Mouse (Mus musculus) CH12.LX (cell line): ENCODE measurements at regions not wholly inside any gene's neighbourhood (a gene's known extent, or its start where the extent isn't known, plus 50 kb on each side); places are given as distances from the start of the nearest gene placed in this dataset.

ENCODE experiments used
- DNase-seq: peaks from one replicate; pipeline ENCODE4 v3.0.0-alpha.2; 2013; ENCODE audit errors: extremely low read depth
- H3K27ac ChIP-seq: 2 replicates; pipeline ENCODE4 v1.5.1; 2012; ENCODE audit warnings: low read depth, mild to moderate bottlenecking, control low read depth, moderate library complexity; ENCODE audit not compliant: insufficient read depth
- H3K27me3 ChIP-seq: replicated peaks from 2 replicates; pipeline ENCODE3; 2012; ENCODE audit warnings: inconsistent platforms
- H3K36me3 ChIP-seq, 2 experiments: replicated peaks in 1 of 2; 2 replicates each; pipeline versions ENCODE3 to v1.6.1; 2012; ENCODE audit warnings: inconsistent platforms in 1 of 2, low read length in 1 of 2, mild to moderate bottlenecking in 1 of 2, mixed read lengths in 1 of 2, moderate library complexity in 1 of 2; ENCODE audit not compliant: control insufficient read depth in 1 of 2, insufficient read depth in 1 of 2
- H3K4me1 ChIP-seq, 2 experiments: 2 replicates each; pipeline ENCODE4 v1.6.1; 2012; ENCODE audit warnings: inconsistent platforms in 1 of 2, moderate library complexity in 1 of 2; ENCODE audit not compliant: insufficient read depth in 2 of 2, control insufficient read depth in 1 of 2
- H3K4me2 ChIP-seq: 2 replicates; pipeline ENCODE4 v1.6.1; 2012; ENCODE audit warnings: low read depth, mild to moderate bottlenecking, control low read depth; ENCODE audit not compliant: poor library complexity, insufficient read depth, severe bottlenecking
- H3K4me3 ChIP-seq, 3 experiments: fragments of 150-350 bp in 1 of 3; sonication (generic) in 1 of 3; replicated peaks in 1 of 3; 2 replicates each; pipeline versions ENCODE3 to v1.5.1; 2011 to 2012; ENCODE audit warnings: low read depth in 2 of 3, low read length in 2 of 3, mild to moderate bottlenecking in 2 of 3, moderate library complexity in 2 of 3, control low read depth in 1 of 3, improper control_type of control experiment in 1 of 3, inconsistent platforms in 1 of 3, mixed read lengths in 1 of 3; ENCODE audit not compliant: poor library complexity in 1 of 3
- H3K79me2 ChIP-seq: replicated peaks from 2 replicates; pipeline ENCODE4 v1.6.1; 2012; ENCODE audit warnings: mild to moderate bottlenecking, moderate library complexity; ENCODE audit not compliant: control insufficient read depth, poor library complexity, insufficient read depth, severe bottlenecking; ENCODE audit errors: extremely low read depth
- H3K9ac ChIP-seq: 2 replicates; pipeline ENCODE4 v1.6.1; 2012; ENCODE audit warnings: low read depth, mild to moderate bottlenecking, control low read depth, moderate library complexity; ENCODE audit not compliant: insufficient read depth
- H3K9me3 ChIP-seq: replicated peaks from 2 replicates; pipeline ENCODE3; 2012; ENCODE audit warnings: low read length, inconsistent platforms, mixed read lengths
- CHD1 ChIP-seq: IDR thresholded peaks from 2 replicates; pipeline ENCODE4 v1.6.1; 2012; ENCODE audit warnings: low read depth, low read length, improper control_type of control experiment, inconsistent platforms
- CHD2 ChIP-seq: IDR thresholded peaks from 2 replicates; pipeline ENCODE4 v1.6.1; 2011; ENCODE audit warnings: low read length, improper control_type of control experiment
- CTCF ChIP-seq, 2 experiments: IDR thresholded peaks in 1 of 2; conservative IDR thresholded peaks in 1 of 2; 2 replicates each; pipeline ENCODE4 v1.5.1; 2011 to 2012; ENCODE audit warnings: low read depth in 2 of 2, low read length in 2 of 2, improper control_type of control experiment in 1 of 2, inconsistent platforms in 1 of 2, mild to moderate bottlenecking in 1 of 2, moderate library complexity in 1 of 2
- ELF1 ChIP-seq: IDR thresholded peaks from 2 replicates; pipeline ENCODE4 v1.6.1; 2014; ENCODE audit warnings: low read depth, mild to moderate bottlenecking, inconsistent platforms, low read length, improper control_type of control experiment
- GABPA ChIP-seq: IDR thresholded peaks from 2 replicates; pipeline ENCODE4 v1.6.1; 2012; ENCODE audit warnings: low read depth, low read length, improper control_type of control experiment, inconsistent platforms; ENCODE audit not compliant: insufficient replicate concordance
- JUN ChIP-seq: IDR thresholded peaks from 2 replicates; pipeline ENCODE4 v1.6.1; 2011; ENCODE audit warnings: low read depth, mild to moderate bottlenecking, low read length, improper control_type of control experiment, moderate library complexity; ENCODE audit not compliant: insufficient read depth
- KAT2A ChIP-seq: IDR thresholded peaks from 2 replicates; pipeline ENCODE4 v1.6.1; 2012; ENCODE audit warnings: low read length, improper control_type of control experiment, inconsistent platforms; ENCODE audit not compliant: insufficient replicate concordance
- MAFK ChIP-seq: IDR thresholded peaks from 2 replicates; pipeline ENCODE4 v1.6.1; 2011; ENCODE audit warnings: low read length, improper control_type of control experiment; ENCODE audit not compliant: insufficient replicate concordance
- MAX ChIP-seq: IDR thresholded peaks from 2 replicates; pipeline ENCODE4 v1.6.1; 2011; ENCODE audit warnings: low read length, improper control_type of control experiment
- MYC ChIP-seq: IDR thresholded peaks from 2 replicates; pipeline ENCODE4 v1.6.1; 2011; ENCODE audit warnings: low read depth, mild to moderate bottlenecking, improper control_type of control experiment, low read length
- NRF1 ChIP-seq: IDR thresholded peaks from 2 replicates; pipeline ENCODE4 v1.6.1; 2014; ENCODE audit warnings: low read depth, mild to moderate bottlenecking, inconsistent platforms, low read length, improper control_type of control experiment, moderate library complexity
- POLR2A ChIP-seq: IDR thresholded peaks from 2 replicates; pipeline ENCODE4 v1.6.1; 2011; ENCODE audit warnings: low read depth, mild to moderate bottlenecking, improper control_type of control experiment, low read length
- RAD21 ChIP-seq: IDR thresholded peaks from 2 replicates; pipeline ENCODE4 v1.6.1; 2011; ENCODE audit warnings: low read depth, mild to moderate bottlenecking, low read length, improper control_type of control experiment, moderate library complexity
- RCOR1 ChIP-seq: conservative IDR thresholded peaks from 2 replicates; pipeline ENCODE4 v1.6.1; 2012; ENCODE audit warnings: low read depth, mild to moderate bottlenecking, inconsistent platforms, low read length, improper control_type of control experiment
- TCF12 ChIP-seq: IDR thresholded peaks from 2 replicates; pipeline ENCODE4 v1.6.1; 2014; ENCODE audit warnings: low read depth, mild to moderate bottlenecking, inconsistent platforms, low read length, improper control_type of control experiment
- USF1 ChIP-seq: IDR thresholded peaks from 2 replicates; pipeline ENCODE4 v1.6.1; 2014; ENCODE audit warnings: low read depth, mild to moderate bottlenecking, inconsistent platforms, low read length, improper control_type of control experiment
- ZC3H11A ChIP-seq: IDR thresholded peaks from 2 replicates; pipeline ENCODE4 v1.6.1; 2012; ENCODE audit warnings: low read depth, mild to moderate bottlenecking, inconsistent platforms, low read length, improper control_type of control experiment
- ZKSCAN1 ChIP-seq: IDR thresholded peaks from 2 replicates; pipeline ENCODE4 v1.6.1; 2012; ENCODE audit warnings: low read depth, inconsistent platforms, low read length, improper control_type of control experiment, borderline replicate concordance
- dilution Hi-C: fragments of 300-500 bp; cut with MboI; formaldehyde crosslinking; loops from 2 replicates; pipeline ENCODE4 v1.14.3; 2020; ENCODE audit warnings: low sequenced_read_pairs; ENCODE audit not compliant: extremely low pct_unique_long_range_greater_than_20kb, extremely low pct_ligation_motif_present
- in situ Hi-C: fragments of 300-500 bp; cut with MboI; formaldehyde crosslinking; loops from 3 replicates; pipeline ENCODE4 v1.14.3; 2019; ENCODE audit warnings: low sequenced_read_pairs, low pct_ligation_motif_present, low pct_unique_long_range_greater_than_20kb, mixed read lengths

DNA sequence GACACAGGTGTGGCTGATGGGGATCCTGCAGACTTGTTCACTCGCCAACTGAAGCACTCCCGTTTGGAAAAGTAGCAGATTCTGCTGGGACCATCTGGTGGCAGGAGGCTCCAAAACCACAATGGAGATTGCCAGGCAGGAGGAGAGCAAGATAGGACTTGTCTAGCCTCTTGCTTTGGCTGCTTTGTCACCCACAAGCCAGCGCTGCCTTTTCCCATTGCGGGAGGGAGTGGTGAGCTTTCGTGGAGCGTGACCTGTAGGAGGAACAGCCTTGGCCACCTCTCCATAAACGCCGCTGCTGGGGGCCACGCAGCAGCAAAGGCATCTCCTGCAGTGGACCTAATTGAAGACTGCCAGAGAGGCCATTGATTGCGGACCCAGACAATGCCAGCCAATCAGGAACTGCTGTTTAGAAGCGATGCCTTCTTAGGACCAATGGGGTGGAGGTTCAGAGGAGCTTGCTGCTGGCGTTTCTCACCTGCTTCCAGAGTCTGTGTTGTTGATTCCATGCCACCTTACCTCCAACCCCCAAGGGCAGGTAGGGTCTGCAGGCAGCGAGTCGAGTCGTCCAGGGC, 70.3 kb downstream of the Gadd45g start:
- dilution Hi-C loops = no loop called here
- TF ChIP-seq RCOR1 = no peak
- no peak for TF ChIP-seq ZKSCAN1
- no peak for TF ChIP-seq MYC
- no peak for TF ChIP-seq TCF12
- TF ChIP-seq NRF1 = no peak
- no peak for TF ChIP-seq CHD2
- no peak for TF ChIP-seq GABPA
- TF ChIP-seq USF1 = no peak
- TF ChIP-seq CTCF (conservative IDR thresholded peaks at IDR 0.05 in 1 of 2, IDR thresholded peaks at IDR 0.05 in 1 of 2; ENCODE audit: low read depth in 2 of 2, low read length in 2 of 2) = no peak
- no peak for TF ChIP-seq ZC3H11A
- no peak for TF ChIP-seq MAFK
- TF ChIP-seq CHD1 = no peak
- Histone ChIP-seq H3K79me2 (no peaks in the 10 kb centered on the region), H3K4me1 (peaks cover 3 to 8% of the 10 kb centered on the region in 2 experiments; a peak in 3 of 4 replicates), H3K36me3 (no peaks in the 10 kb centered on the region), H3K4me3 (no peak overlapping the region), H3K9ac (no peak overlapping the region), H3K9me3 (no peaks in the 10 kb centered on the region), H3K4me2 (no peak overlapping the region), H3K27me3 (peaks cover 13% of the 10 kb centered on the region), H3K27ac (no peak overlapping the region)
- DNase-seq = no peak
- in situ Hi-C loops = no loop called here

DNA sequence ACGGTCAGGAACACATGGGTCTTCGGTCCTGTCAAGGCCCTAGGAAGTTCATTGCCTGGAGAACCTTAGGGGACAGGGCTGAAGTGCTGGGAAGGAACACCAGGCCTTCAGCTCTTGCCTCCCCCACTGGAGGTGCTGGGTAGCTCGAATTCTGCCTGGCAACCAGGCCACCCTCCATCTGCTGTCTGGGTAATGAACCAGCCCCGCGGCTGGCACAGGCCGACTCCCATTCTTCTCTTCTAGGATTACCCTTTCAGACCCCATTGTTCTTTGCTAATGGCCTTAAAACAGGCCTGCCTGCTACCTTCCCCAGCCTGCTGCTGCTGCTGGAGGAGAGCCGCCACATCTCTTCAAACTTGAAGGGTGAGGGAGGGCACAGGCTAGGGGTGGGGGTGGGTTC, 71.2 kb downstream of the Gadd45g start:
- Histone ChIP-seq H3K79me2 (no peaks in the 10 kb centered on the region), H3K9me3 (no peaks in the 10 kb centered on the region), H3K9ac (no peak overlapping the region), H3K36me3 (no peaks in the 10 kb centered on the region), H3K4me1 (peaks cover 3 to 8% of the 10 kb centered on the region in 2 experiments; a peak in 3 of 4 replicates), H3K4me3 (no peak overlapping the region), H3K27me3 (peaks cover 13% of the 10 kb centered on the region), H3K4me2 (no peak overlapping the region), H3K27ac (no peak overlapping the region)
- DNase-seq = no peak
- dilution Hi-C loops (no loop called here), in situ Hi-C loops (no loop called here)
- TF ChIP-seq RAD21 (no peak), NRF1 (no peak), MAX (no peak), JUN (no peak), CHD1 (no peak), ELF1 (no peak), KAT2A (no peak), POLR2A (no peak)
